Mouse (Mus musculus) neural tube, embryonic 14.5 days (tissue): ENCODE results near the gene Fam187b. TPM values are rescaled to one million over a fixed set of nuclear protein-coding genes. Genes with fewer than 3 reads are reported as not detected.
"Not testable (repeated sequence)": the region's sequence is repeated elsewhere in the genome, so short reads cannot be mapped to it uniquely, and the experiment has no call there.

Experiments used
- ATAC-seq: fragments of 200-750 bp; cut with Nextera tagmentation; 2 replicates; pipeline ENCODE4 v1.8.0; 2017; ENCODE audit warnings: low read depth, mild to moderate bottlenecking, moderate TSS enrichment, moderate library complexity
- H3K27ac ChIP-seq: fragments of 300-500 bp; sonication (generic); 2 replicates; pipeline ENCODE4 v1.5.1; 2014; ENCODE audit warnings: low read depth, mild to moderate bottlenecking, control low read depth, low read length, moderate library complexity, mixed read lengths
- H3K27me3 ChIP-seq: fragments of 300-500 bp; sonication (generic); 2 replicates; pipeline ENCODE4 v1.6.1; 2014; ENCODE audit warnings: low read length; ENCODE audit not compliant: control insufficient read depth, insufficient read depth
- H3K36me3 ChIP-seq: fragments of 300-500 bp; sonication (generic); 2 replicates; pipeline ENCODE4 v1.6.1; 2014; ENCODE audit warnings: low read length, mixed read lengths; ENCODE audit not compliant: control insufficient read depth, insufficient read depth
- H3K4me1 ChIP-seq: fragments of 300-500 bp; sonication (generic); 2 replicates; pipeline ENCODE4 v1.6.1; 2014; ENCODE audit warnings: low read length; ENCODE audit not compliant: control insufficient read depth, insufficient read depth
- H3K4me2 ChIP-seq: fragments of 300-500 bp; sonication (generic); 2 replicates; pipeline ENCODE4 v1.6.1; 2014; ENCODE audit warnings: mild to moderate bottlenecking, low read depth, low read length, control low read depth
- H3K4me3 ChIP-seq: fragments of 300-500 bp; sonication (generic); 2 replicates; pipeline ENCODE4 v1.5.1; 2014; ENCODE audit warnings: low read depth, low read length, control low read depth, mixed read lengths
- H3K9ac ChIP-seq: fragments of 300-500 bp; sonication (generic); replicated peaks from 2 replicates; pipeline ENCODE4 v1.6.1; 2014; ENCODE audit warnings: low read depth, mild to moderate bottlenecking, control low read depth, low read length, mixed read lengths
- H3K9me3 ChIP-seq: fragments of 300-500 bp; sonication (generic); 2 replicates; pipeline ENCODE4 v1.6.1; 2016; ENCODE audit warnings: low read length; ENCODE audit not compliant: control insufficient read depth
- WGBS: fragments of 180-500 bp; shearing (Covaris S2); extraction: QIAGEN DNeasy Blood & Tissue Kit; methylation state at CpG from one replicate; pipeline ENCODE4 v1.1.7; 2014; 5-methylcytosine and 5-hydroxymethylcytosine counted together
- polyA plus RNA-seq: library from polyadenylated mRNA; unstranded; fragments of >200 nt; fragmentation: Nextera tagmentation; extraction: Ambion mirVana; gene quantifications from 2 replicates; pipeline ENCODE4 v1.2.1, GENCODE M21; 2014

Fam187b gene
- polyA plus RNA-seq, 1 experiment from 2014 or later, result 0.44 TPM

DNA sequence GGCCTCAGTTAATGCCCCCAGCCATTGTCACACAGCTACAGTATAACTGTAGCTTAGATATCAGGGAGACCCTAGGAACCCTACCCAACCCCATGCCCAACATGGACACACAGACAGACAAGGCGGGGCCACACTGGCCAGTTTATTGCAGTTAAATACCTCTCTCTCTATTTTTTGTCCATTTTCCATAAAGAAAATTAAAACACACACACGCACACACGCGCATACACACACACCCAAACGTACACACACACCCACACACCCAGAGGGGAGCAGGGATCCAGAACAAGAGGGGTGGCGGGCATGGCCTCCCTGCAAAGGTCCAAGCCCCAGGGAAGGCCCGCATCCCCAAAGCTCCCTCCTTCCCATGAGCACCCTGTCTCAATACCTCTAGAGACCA is 27.7 kb upstream of the Fam187b start:
- Histone ChIP-seq H3K4me2 (no peak overlapping the region), H3K27ac (no peak overlapping the region), H3K9ac (no peak overlapping the region), H3K9me3 (no peaks in the 10 kb centered on the region), H3K27me3 (no peaks in the 10 kb centered on the region), H3K4me1 (no peaks in the 10 kb centered on the region), H3K36me3 (peaks cover 17% of the 10 kb centered on the region), H3K4me3 (no peak overlapping the region)
- WGBS, result 95% methylated on average over 7 of the region's 7 CpGs
- no peak for ATAC-seq

DNA sequence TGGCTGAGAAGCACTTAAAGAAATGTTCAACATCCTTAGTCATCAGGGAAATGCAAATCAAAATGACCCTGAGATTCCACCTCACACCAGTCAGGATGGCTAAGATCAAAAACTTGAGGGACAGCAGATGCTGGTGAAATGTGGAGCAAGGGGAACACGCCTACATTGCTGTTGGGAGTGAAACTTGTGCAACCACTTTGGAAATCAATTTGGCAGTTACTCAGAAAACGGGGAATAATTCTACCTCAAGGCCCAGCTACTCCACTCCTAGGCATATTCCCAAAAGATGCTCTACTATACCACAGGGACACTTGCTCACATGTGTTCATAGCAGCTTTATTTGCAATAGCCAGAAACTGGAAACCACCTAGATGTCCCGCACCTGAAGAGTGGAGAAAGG is 23.7 kb upstream of the Fam187b start:
- ATAC-seq, H3K27me3 ChIP-seq, H3K9ac ChIP-seq, H3K27ac ChIP-seq, H3K9me3 ChIP-seq, H3K4me2 ChIP-seq, H3K4me3 ChIP-seq, H3K4me1 ChIP-seq: not testable (repeated sequence)
- H3K36me3 ChIP-seq, result peaks cover 41% of the 10 kb centered on the region
- WGBS, result 94% methylated on average over 3 of the region's 3 CpGs

- peaks cover 8% of the 10 kb centered on the region for H3K4me1 ChIP-seq
- no peak overlapping the region for H3K4me3 ChIP-seq
- no peak for ATAC-seq
- no peak overlapping the region for H3K4me2 ChIP-seq
- no peaks in the 10 kb centered on the region for H3K9me3 ChIP-seq
- no peaks in the 10 kb centered on the region for H3K27me3 ChIP-seq
- H3K36me3 ChIP-seq, result peaks cover 37% of the 10 kb centered on the region
- 94% methylated on average over 16 of the region's 16 CpGs for WGBS
- no peak overlapping the region for H3K27ac ChIP-seq
- H3K9ac ChIP-seq, result no peak overlapping the region
These were observed 20.9 kb upstream of the Fam187b start for GRCm38 (mm10) chr7:30952441-30953265.

DNA sequence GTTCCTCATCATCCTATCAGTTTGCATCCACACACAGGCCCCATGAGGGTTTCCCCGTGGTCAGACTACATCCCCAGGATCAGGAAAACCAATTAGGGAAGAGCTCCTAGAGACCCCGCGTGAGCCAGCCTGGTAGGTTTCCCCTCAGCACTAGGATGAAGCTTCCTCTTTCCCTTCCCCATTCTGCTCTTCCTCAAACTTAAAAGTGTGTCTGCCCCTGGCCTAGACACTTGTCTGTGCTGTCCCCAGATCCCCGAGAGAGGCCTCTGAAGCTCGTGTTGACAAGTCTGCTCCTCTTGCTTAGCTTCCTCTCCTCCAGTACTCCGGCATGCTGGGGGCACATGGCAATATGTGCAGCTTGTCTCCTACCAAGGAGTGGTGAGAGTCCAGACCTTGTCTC is 20.1 kb upstream of the Fam187b start:
- Histone ChIP-seq H3K9me3 (no peaks in the 10 kb centered on the region), H3K4me1 (peaks cover 13% of the 10 kb centered on the region), H3K4me2 (no peak overlapping the region), H3K36me3 (peaks cover 37% of the 10 kb centered on the region), H3K27ac (no peak overlapping the region), H3K4me3 (no peak overlapping the region), H3K27me3 (no peaks in the 10 kb centered on the region), H3K9ac (no peak overlapping the region)
- ATAC-seq, result no peak
- WGBS, result 90% methylated on average over 6 of the region's 6 CpGs

DNA sequence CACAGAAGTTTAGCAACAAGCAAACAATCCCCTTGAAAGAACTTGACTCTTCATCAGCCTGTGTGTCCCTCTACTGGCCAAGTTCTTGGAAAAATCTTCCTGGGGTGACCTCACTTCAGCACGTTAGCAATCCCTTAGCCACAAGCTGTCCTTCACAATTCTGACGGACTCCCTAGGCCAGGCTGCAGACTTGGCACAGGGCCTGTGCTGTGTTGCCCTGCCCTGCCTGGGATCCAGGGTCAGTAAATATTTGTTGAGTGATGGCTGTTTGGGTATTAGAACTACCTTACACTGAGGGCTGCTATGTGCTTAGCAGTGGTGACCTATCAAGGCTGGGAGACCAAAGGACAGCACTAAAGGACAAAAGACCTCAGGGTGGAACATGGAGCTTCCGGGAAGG is 19.6 kb upstream of the Fam187b start:
- no peaks in the 10 kb centered on the region for H3K27me3 ChIP-seq
- WGBS, result 84% methylated on average over 3 of the region's 3 CpGs
- H3K4me3 ChIP-seq, result no peak overlapping the region
- H3K9ac ChIP-seq, result no peak overlapping the region
- peaks cover 13% of the 10 kb centered on the region for H3K4me1 ChIP-seq
- H3K4me2 ChIP-seq, result no peak overlapping the region
- no peaks in the 10 kb centered on the region for H3K9me3 ChIP-seq
- no peak overlapping the region for H3K27ac ChIP-seq
- H3K36me3 ChIP-seq, result peaks cover 34% of the 10 kb centered on the region
- no peak for ATAC-seq

DNA sequence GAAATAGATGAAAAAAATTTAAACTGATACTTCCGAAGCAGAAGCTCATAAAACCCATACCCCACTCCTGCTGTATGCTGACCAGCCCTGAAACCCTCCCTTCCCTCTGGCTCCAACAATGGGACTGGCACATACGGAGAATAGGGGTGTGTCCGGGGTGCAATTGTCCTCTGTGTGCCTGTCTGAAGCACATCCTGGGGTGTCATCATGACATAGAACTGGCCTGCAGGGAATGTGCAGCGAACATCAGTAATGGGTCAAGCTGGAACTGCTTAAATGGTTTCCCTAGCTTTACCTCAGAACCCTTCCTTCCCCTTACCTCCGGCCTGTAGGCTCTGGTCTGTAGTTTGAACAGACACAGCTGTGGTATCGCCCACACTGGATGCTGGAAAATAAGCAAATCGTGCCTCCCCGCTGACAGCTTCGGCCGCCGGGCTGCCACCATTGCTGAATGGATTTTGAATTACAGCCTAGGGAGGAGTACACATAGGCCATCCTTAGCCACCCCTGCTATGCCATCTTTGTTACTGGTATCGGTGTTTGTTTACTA is 18.5 kb upstream of the Fam187b start:
- WGBS, result 69% methylated on average over 12 of the region's 12 CpGs
- peak overlapping the region; percentile 82 for H3K4me3 ChIP-seq
- no peak for ATAC-seq
- no peaks in the 10 kb centered on the region for H3K9me3 ChIP-seq
- H3K4me2 ChIP-seq, result peak overlapping the region; percentile 87
- peaks cover 13% of the 10 kb centered on the region for H3K4me1 ChIP-seq
- no peak overlapping the region for H3K27ac ChIP-seq
- H3K9ac ChIP-seq, result no peak overlapping the region
- peaks cover 29% of the 10 kb centered on the region for H3K36me3 ChIP-seq
- no peaks in the 10 kb centered on the region for H3K27me3 ChIP-seq

DNA sequence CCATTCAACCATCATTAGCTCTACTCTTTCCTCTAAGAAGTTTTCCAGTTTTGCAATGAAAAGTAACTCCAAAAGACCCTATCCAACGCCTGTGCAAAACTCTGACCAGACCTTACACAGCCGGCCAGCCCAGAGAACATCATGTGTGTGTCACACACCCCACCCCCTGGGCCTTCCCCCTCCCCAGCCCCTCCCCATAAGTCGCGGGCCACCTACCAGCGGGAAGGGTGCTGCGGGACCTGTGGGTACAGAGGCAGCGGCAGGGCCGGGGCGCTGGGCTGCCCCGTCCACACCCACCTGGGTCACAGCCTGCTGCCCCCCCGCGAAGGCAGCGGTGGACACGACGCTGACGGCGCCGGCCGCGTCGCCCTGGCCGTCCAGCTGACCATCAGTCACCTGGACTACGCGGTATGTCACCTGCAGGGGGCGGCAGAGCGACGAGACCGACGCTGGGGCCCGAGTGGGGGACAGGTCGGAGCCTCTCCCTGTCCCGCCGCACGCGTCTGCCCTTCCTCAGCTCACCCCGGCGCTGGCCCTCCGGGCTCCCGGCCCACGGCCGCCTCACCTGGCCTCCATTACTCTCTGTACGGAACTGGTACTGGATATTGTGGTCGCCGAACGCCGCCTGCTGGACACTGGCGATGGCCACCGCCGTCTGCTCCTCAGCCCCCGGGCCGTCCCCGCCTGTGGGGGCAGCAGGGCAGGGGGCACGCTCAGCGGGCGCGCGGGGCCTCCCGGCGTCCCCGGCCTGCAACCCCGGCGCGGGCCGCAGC is 17.8 kb upstream of the Fam187b start:
- H3K27me3 ChIP-seq, result no peaks in the 10 kb centered on the region
- 1% methylated on average over 61 of the region's 64 CpGs for WGBS

DNA sequence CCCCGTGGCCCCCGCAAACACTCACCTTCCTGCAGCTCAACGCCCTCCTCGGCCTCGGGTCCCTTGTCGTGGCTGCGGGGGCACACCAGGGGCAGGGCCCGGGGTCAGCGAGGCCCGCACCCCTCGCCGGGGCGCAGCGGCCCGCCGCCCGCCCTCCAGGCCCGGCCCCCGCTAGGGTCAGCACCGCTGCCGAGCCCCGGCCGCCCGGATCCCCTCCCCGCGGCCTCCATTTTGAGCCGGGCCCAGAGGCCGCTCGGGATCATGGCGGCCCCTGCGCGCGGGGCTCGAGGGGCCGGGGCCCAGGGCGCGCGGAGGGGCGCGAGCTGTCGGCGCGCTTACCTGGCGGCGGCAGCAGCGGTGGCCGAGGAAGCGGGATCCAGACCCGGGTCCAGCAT is 17.2 kb upstream of the Fam187b start:
- Histone ChIP-seq H3K27me3 (no peaks in the 10 kb centered on the region), H3K36me3 (peaks cover 24% of the 10 kb centered on the region), H3K9me3 (no peaks in the 10 kb centered on the region), H3K9ac (peak overlapping the region; percentile 99), H3K4me1 (peaks cover 13% of the 10 kb centered on the region), H3K27ac (peak overlapping the region; percentile 98), H3K4me3 (peak overlapping the region; percentile 82), H3K4me2 (peak overlapping the region; percentile 87)
- WGBS, result 0% methylated on average over 18 of the region's 49 CpGs
- peak; percentile 48 for ATAC-seq

More for the DNA sequence above, 17.8 kb upstream of the Fam187b start:
- peak; percentile 70 for ATAC-seq
- Histone ChIP-seq H3K36me3 (peaks cover 24% of the 10 kb centered on the region), H3K4me2 (peak overlapping the region; percentile 87), H3K4me1 (peaks cover 13% of the 10 kb centered on the region), H3K4me3 (peak overlapping the region; percentile 82), H3K9ac (peak overlapping the region; percentile 99), H3K27ac (peak overlapping the region; percentile 98), H3K9me3 (no peaks in the 10 kb centered on the region)
